Mouse (Mus musculus) liver, embryonic 14.5 days (tissue): ENCODE results near the gene Tmem125.

Experiments used
- CTCF ChIP-seq: IDR thresholded peaks from 2 replicates; pipeline ENCODE4 v1.5.1; 2016; ENCODE audit warnings: antibody characterized with exemption, low read depth, control low read depth
- EP300 ChIP-seq: IDR thresholded peaks from 2 replicates; pipeline ENCODE4 v1.6.1; 2016; ENCODE audit warnings: antibody characterized with exemption, low read depth

GRCm38 (mm10) chr4:118517497-118518146 lies 26.2 kb downstream of the Tmem125 start:
- TF ChIP-seq EP300, result no peak
- no peak for TF ChIP-seq CTCF
